Mouse (Mus musculus) kidney, postnatal 0 days (tissue): ENCODE results near the gene Trpm3. TPM values are rescaled to one million over a fixed set of nuclear protein-coding genes. Genes with fewer than 3 reads are reported as not detected.

Experiments used
- ATAC-seq: fragments of 200-750 bp; cut with Nextera tagmentation; replicated peaks from 2 replicates; pipeline ENCODE4 v1.8.0; 2017; ENCODE audit warnings: low read depth, moderate number of reproducible peaks, moderate TSS enrichment, moderate library complexity; ENCODE audit not compliant: low FRiP score
- DNase-seq: peaks from one replicate; pipeline ENCODE4 v3.0.0-alpha.2; 2016; ENCODE audit warnings: low spot score
- H3K27ac ChIP-seq: fragments of 300-500 bp; sonication (generic); 2 replicates; pipeline ENCODE4 v1.5.1; 2014; ENCODE audit warnings: mild to moderate bottlenecking
- H3K27me3 ChIP-seq: fragments of 300-500 bp; sonication (generic); 2 replicates; pipeline ENCODE4 v1.6.1; 2014; ENCODE audit warnings: low read length, mixed read lengths; ENCODE audit not compliant: insufficient read depth
- H3K36me3 ChIP-seq: fragments of 300-500 bp; sonication (generic); 2 replicates; pipeline ENCODE4 v1.6.1; 2014; ENCODE audit warnings: low read length, mixed read lengths; ENCODE audit not compliant: insufficient read depth
- H3K4me1 ChIP-seq: fragments of 300-500 bp; sonication (generic); replicated peaks from 2 replicates; pipeline ENCODE4 v1.6.1; 2014; ENCODE audit warnings: antibody characterized with exemption, low read length, mixed read lengths; ENCODE audit not compliant: insufficient read depth
- H3K4me2 ChIP-seq: fragments of 300-500 bp; sonication (generic); 2 replicates; pipeline ENCODE4 v1.6.1; 2014; ENCODE audit warnings: mild to moderate bottlenecking, low read length, moderate library complexity, mixed read lengths
- H3K4me3 ChIP-seq: fragments of 300-500 bp; sonication (generic); replicated peaks from 2 replicates; pipeline ENCODE4 v1.5.1; 2014; ENCODE audit warnings: low read depth, low read length
- H3K9ac ChIP-seq: fragments of 300-500 bp; sonication (generic); 2 replicates; pipeline ENCODE4 v1.6.1; 2014; ENCODE audit warnings: low read depth, low read length
- H3K9me3 ChIP-seq: fragments of 300-500 bp; sonication (generic); replicated peaks from 2 replicates; pipeline ENCODE4 v1.6.1; 2016; ENCODE audit warnings: low read length, inconsistent platforms, mixed read lengths
- CTCF ChIP-seq: IDR thresholded peaks from 2 replicates; pipeline ENCODE4 v1.5.1; 2016; ENCODE audit warnings: antibody characterized with exemption, low read depth, mild to moderate bottlenecking, moderate library complexity
- WGBS: fragments of 180-500 bp; shearing (Covaris S2); extraction: QIAGEN DNeasy Blood & Tissue Kit; methylation state at CpG from one replicate; pipeline ENCODE4 v1.1.7; 2014; 5-methylcytosine and 5-hydroxymethylcytosine counted together
- polyA plus RNA-seq: library from polyadenylated mRNA; unstranded; fragments of >200 nt; fragmentation: Nextera tagmentation; extraction: Ambion mirVana; gene quantifications from 2 replicates; pipeline ENCODE4 v1.2.1, GENCODE M21; 2015

The Trpm3 gene
- polyA plus RNA-seq, 1 experiment from 2014 or later = 2.1 TPM

DNA sequence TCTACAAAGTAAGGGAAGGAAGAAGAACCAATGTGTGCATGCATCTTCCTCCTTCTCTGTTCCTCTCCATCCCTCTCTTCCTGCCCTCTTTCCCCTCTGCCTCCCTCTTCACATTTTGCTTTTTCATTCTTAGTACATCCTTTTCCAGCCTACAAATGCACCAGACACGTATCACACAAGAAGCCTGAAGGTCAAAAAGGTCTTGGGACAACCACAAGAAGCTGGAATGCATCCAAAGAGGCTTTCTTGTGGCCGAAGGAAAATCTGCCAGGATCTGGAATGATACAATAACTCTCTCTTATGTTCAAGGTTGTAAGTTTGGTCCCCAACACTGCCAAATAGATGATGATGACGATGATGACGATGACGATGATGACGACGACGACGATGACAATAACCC is 802.1 kb downstream of the Trpm3 start:
- H3K27me3 ChIP-seq = no peaks in the 10 kb centered on the region
- H3K4me1 ChIP-seq = no peaks in the 10 kb centered on the region
- no peak for TF ChIP-seq CTCF
- H3K9me3 ChIP-seq = no peaks in the 10 kb centered on the region
- no peak overlapping the region for H3K4me2 ChIP-seq
- ATAC-seq (no peak), DNase-seq (no peak)
- no peaks in the 10 kb centered on the region for H3K36me3 ChIP-seq
- no peak overlapping the region for H3K9ac ChIP-seq
- H3K27ac ChIP-seq = no peak overlapping the region
- 78% methylated on average over 9 of the region's 9 CpGs for WGBS
- H3K4me3 ChIP-seq = no peak overlapping the region

DNA sequence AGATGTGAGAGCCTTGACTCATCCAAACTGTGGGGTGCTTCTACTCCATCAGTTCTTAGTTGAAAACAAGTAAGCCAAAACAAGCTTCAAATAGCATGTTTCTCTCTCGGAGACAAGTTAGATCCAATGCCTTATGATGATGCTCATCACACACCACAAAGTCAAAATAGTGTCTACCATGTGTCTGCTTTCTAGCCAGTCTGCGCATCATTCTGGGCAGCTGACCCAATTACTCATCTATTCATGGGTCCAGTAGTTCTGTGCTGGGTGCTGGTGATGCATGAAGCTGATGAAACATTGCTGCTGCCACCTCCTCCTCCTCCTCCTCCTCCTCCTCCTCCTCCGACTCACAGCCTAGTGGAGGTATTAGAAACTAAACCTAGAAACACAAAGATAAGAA is 813.6 kb downstream of the Trpm3 start:
- Histone ChIP-seq H3K4me2 (no peak overlapping the region), H3K9me3 (no peaks in the 10 kb centered on the region), H3K27me3 (no peaks in the 10 kb centered on the region), H3K27ac (no peak overlapping the region), H3K4me3 (no peak overlapping the region), H3K9ac (no peak overlapping the region), H3K4me1 (no peaks in the 10 kb centered on the region), H3K36me3 (no peaks in the 10 kb centered on the region)
- 86% methylated on average over 3 of the region's 3 CpGs for WGBS
- no peak for DNase-seq
- no peak for TF ChIP-seq CTCF
- ATAC-seq = no peak

DNA sequence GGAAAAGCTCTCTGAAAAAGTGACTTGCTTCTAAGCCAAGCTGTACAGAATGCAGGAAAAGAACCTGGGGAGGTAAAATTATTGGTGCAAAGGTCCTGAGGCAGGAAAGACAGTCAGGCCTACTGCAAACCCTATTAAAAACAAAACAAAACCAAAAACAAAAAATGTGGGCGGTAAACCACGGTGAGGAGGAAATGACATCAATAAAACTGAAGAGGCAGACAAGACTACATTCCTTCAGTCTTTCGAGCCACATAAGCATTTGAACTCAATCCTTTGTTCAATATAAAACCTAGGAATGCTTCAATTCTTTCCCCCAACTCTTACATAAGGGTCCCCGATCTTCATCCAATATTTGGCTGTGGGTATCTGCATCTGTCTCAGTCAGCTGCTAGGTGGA is 814.3 kb downstream of the Trpm3 start:
- H3K36me3 ChIP-seq = no peaks in the 10 kb centered on the region
- no peak overlapping the region for H3K4me3 ChIP-seq
- H3K4me2 ChIP-seq = no peak overlapping the region
- H3K27me3 ChIP-seq = no peaks in the 10 kb centered on the region
- H3K9ac ChIP-seq = no peak overlapping the region
- ATAC-seq (no peak), DNase-seq (no peak)
- H3K27ac ChIP-seq = no peak overlapping the region
- TF ChIP-seq CTCF = no peak
- no peaks in the 10 kb centered on the region for H3K9me3 ChIP-seq
- WGBS = 72% methylated on average over 4 of the region's 4 CpGs
- no peaks in the 10 kb centered on the region for H3K4me1 ChIP-seq

DNA sequence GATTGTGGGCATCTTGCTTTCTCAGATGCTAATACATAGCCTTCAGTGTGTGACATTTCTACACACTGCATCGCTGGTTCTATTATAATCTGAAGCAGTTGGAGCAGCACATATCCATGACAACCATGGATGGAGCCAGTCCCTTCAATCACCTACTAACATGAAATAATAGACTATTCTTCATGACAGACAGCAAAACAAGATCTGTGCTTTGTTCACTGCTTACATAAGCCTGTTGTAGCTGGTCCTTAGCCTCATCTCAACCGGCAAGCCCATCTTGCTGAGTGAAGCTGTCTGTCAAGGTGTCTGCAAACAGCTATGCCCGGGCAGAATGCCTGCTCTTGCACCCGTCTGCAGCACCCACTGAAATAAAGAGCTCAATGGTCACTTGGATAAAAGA is 819.6 kb downstream of the Trpm3 start:
- TF ChIP-seq CTCF = no peak
- 84% methylated on average over 4 of the region's 4 CpGs for WGBS
- no peak overlapping the region for H3K9ac ChIP-seq
- H3K4me3 ChIP-seq = no peak overlapping the region
- no peaks in the 10 kb centered on the region for H3K36me3 ChIP-seq
- H3K4me1 ChIP-seq = peaks cover 7% of the 10 kb centered on the region; the same call in 1 of the 2 replicates
- ATAC-seq (no peak), DNase-seq (no peak)
- H3K27me3 ChIP-seq = no peaks in the 10 kb centered on the region
- H3K27ac ChIP-seq = no peak overlapping the region
- H3K9me3 ChIP-seq = no peaks in the 10 kb centered on the region
- no peak overlapping the region for H3K4me2 ChIP-seq

DNA sequence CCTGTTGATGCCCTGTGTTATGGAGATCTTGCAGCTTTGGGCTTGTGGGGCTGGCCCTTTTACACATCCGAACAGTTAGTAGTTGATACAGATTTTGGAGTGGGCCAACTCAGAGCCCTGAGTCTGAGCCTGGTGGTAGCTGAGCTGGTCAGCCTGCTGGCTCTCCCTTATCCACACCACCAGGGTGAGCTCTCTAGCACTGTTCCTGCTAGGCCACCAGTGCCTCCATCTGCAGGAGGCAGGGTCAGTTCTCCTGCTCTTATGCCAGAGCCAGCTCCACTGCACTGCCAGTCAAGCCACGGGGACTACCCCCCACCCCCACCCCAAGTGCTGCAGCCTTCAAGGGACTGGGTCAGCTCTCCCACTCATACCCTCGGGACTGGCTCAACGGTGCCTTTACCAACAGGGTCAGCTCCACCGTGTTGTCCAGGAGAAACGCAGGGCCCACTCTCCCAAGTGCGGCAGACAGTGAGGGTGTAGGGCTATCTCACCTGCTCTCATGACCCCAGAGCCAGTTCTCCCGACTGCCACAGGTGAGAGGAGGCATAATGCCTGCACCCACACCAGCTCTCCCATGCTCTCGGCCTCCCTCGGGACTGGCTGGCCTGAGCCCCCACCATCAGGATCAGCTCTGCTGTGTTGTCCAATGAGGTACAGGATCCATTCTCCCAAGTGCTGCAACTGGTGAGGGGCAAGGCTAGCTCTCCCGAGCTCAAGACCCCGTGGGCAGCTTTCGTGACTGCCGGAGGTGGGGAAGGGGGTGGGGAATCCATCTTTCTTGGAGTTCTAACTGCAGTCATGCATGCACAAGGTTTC is 821.8 kb downstream of the Trpm3 start:
- no peaks in the 10 kb centered on the region for H3K36me3 ChIP-seq
- H3K27me3 ChIP-seq = no peaks in the 10 kb centered on the region
- peak; percentile 67 for ATAC-seq
- H3K9me3 ChIP-seq = no peaks in the 10 kb centered on the region
- H3K4me1 ChIP-seq = peaks cover 7% of the 10 kb centered on the region; the same call in 1 of the 2 replicates
- no peak overlapping the region for H3K9ac ChIP-seq
- peak; percentile 44; the same call in 1 of the 2 replicates for TF ChIP-seq CTCF
- DNase-seq = no peak
- WGBS = 46% methylated on average over 14 of the region's 14 CpGs
- H3K4me2 ChIP-seq = peak overlapping the region; percentile 32
- no peak overlapping the region for H3K27ac ChIP-seq
- H3K4me3 ChIP-seq = no peak overlapping the region

DNA sequence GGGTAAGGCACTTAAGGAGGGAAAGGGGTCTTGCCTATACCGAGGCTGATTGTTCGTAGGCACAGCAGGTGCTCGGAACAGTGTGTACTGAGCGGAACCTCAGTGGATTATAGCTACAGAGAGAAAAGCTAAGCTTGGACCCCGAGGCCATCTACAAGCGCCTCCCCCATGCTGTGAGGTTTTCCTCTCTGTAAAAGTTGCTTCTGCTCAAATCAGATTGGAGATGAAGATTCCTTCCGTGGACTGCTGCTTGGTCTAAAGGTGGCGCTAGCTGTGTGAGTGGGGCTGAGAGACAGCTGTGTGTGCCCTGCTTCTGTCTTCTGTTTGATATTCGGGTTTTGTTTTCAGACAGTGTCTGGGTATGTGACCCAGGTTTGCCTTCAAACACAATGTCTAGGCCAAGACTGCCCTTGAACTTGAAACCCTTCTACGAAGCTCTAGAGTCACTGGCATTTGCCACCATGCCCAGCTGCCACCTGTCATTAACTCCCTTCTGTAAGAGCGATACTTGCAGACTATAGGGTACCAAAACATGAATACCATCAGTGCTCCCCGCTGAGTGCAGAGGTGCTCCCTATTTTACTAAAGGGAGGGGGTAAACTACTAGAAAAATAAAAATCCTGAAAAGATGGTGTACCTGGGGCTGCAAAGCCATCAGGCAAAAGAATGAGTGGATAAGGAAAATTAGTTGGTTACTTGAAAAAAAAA is 823.3 kb downstream of the Trpm3 start:
- 59% methylated on average over 12 of the region's 12 CpGs for WGBS
- no peak for DNase-seq
- H3K9me3 ChIP-seq = no peaks in the 10 kb centered on the region
- ATAC-seq = no peak
- H3K4me1 ChIP-seq = peaks cover 7% of the 10 kb centered on the region; the same call in 1 of the 2 replicates
- no peaks in the 10 kb centered on the region for H3K27me3 ChIP-seq
- H3K9ac ChIP-seq = no peak overlapping the region
- H3K4me3 ChIP-seq = no peak overlapping the region
- H3K36me3 ChIP-seq = no peaks in the 10 kb centered on the region
- H3K4me2 ChIP-seq = no peak overlapping the region
- H3K27ac ChIP-seq = no peak overlapping the region
- TF ChIP-seq CTCF = peak; percentile 16; the same call in 1 of the 2 replicates
